Mouse (Mus musculus) bone marrow macrophage, adult 2 months (primary cell): Measurements from ENCODE around the gene Ccl4.

ENCODE experiments used
- CTCF ChIP-seq: IDR thresholded peaks from 2 replicates; pipeline ENCODE4 v1.5.1; 2012; ENCODE audit warnings: low read depth, mild to moderate bottlenecking, low read length, moderate library complexity
- POLR2A ChIP-seq: IDR thresholded peaks from 2 replicates; pipeline ENCODE4 v1.6.1; 2012; ENCODE audit warnings: mild to moderate bottlenecking, low read depth, low read length, borderline replicate concordance

- no peak for TF ChIP-seq CTCF
- no peak for TF ChIP-seq POLR2A
These were observed at the start of gene Ccl4 for GRCm38 (mm10) chr11:83662204-83662603.
